Mouse (Mus musculus): Measurements from ENCODE around the gene Gucy2g.
"Not testable (repeated sequence)": the region's sequence is repeated elsewhere in the genome, so short reads cannot be mapped to it uniquely, and the experiment has no call there.

The Gucy2g gene

DNA sequence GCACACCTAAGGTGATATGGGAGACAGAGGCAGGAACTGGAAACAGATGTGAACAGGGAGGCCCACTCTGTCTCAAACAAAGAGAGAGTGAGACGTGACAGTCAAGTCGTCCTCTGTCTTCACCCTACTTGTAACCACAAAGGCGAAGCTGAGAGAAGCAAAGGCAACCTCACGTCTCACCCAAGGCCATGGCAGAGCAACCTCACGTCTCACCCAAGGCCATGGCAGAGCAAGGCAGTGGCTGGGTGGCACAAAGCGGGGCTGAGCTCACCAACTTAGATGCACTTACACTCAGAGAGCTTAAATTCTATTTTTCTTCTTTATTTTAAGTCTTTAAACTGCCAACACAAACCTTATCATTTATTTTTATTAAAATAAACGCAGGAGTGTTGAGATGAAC, 84.0 kb downstream of the Gucy2g start:
- no peak for DNase-seq

DNA sequence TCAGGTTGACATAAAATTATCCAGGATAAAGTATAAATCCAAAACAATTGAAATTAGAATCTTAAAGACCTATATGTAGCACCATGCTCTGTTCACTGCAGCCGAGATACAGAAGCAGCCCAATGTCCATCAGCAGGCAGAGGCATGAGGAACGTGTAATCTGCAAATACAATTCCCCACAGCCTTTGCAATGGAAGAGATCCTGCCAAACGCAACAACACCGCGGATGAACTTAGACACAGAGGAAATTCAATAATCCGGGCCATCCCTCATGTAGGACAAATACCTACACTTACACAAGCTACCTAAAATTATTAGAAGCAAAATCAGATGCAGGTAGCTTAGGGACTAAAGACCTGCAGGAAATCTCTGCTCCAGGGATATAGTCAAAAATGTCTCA, 88.1 kb downstream of the Gucy2g start:
- DNase-seq: no peak

DNA sequence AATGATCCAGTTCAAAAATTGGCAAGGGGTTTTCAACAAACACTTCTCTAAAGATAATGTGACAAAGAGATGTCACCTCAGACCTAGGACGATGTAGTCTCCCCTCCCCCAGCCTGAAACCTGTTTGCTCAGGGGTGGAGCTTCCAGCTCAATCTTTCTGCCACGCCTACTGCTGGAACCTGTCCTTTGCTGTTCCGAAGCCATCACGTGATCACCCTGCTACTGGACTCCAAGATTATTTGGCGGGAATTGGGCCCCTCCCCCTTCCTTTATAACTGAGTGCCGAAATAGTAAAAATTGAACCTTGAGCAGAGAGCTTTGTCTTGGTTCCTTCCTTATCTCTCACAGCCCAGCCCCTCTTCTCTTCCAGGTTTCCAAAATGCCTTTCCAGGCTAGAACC, 88.8 kb downstream of the Gucy2g start:
- DNase-seq: not testable (repeated sequence)

DNA sequence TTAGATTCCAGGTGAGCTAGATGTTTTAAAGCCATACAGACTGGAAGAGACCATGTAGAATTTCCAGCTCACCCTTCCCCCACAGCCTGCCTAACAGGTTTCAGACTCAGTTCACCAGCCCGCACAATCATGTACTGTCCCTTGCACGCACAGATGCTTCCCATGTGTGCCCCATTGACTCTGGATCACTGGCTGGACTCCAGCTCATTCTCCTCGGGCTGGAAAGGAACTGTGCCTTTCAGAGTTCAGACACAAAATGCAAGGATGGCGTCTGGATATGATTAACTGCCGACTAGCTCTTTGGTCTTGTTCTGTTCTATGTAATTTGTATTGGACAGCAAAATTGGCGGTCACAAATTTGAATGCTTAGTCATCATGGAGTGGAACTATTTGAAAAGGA, 91.4 kb downstream of the Gucy2g start:
- no peak for DNase-seq

DNA sequence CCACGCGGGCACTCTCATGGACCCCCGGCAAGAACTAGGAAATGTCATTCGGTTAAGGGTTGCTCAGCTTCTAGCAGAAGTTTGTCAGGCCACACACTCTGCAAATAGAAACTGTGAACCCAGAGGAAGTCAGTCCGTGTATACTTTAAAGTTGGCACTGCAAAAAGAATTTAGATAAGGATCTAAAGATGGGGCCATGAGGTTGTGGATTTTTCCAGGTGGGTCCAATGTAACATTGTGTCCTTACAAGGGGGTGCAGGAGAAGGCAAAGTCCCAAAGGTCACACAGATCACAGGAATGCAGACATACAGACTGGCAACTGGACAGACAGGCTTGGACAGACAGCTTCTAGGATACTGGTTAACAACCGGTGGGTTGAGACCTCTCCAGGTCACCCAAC, 92.9 kb downstream of the Gucy2g start:
- DNase-seq: no peak
